Mouse (Mus musculus) heart, embryonic 16.5 days (tissue): ENCODE results near the gene Lhfpl1. TPM values are rescaled to one million over a fixed set of nuclear protein-coding genes. Genes with fewer than 3 reads are reported as not detected.
A peak's percentile ranks its signal among the peaks of the same experiment; 100 is the strongest.

Source experiments
- ATAC-seq: fragments of 200-750 bp; cut with Nextera tagmentation; replicated peaks from 2 replicates; pipeline ENCODE4 v1.8.0; 2017; ENCODE audit warnings: moderate number of reproducible peaks; ENCODE audit not compliant: insufficient read depth, low FRiP score; ENCODE audit errors: extremely low read depth
- H3K27ac ChIP-seq: fragments of 300-500 bp; sonication (generic); 2 replicates; pipeline ENCODE4 v1.5.1; 2014; ENCODE audit warnings: mild to moderate bottlenecking, low read length, control low read depth, moderate library complexity
- H3K27me3 ChIP-seq: fragments of 300-500 bp; sonication (generic); 2 replicates; pipeline ENCODE4 v1.6.1; 2014; ENCODE audit warnings: low read length, mixed read lengths; ENCODE audit not compliant: control insufficient read depth, insufficient read depth
- H3K36me3 ChIP-seq: fragments of 300-500 bp; sonication (generic); 2 replicates; pipeline ENCODE4 v1.6.1; 2014; ENCODE audit not compliant: control insufficient read depth, insufficient read depth
- H3K4me1 ChIP-seq: fragments of 300-500 bp; sonication (generic); 2 replicates; pipeline ENCODE4 v1.6.1; 2014; ENCODE audit warnings: low read length, mixed read lengths; ENCODE audit not compliant: control insufficient read depth, insufficient read depth
- H3K4me2 ChIP-seq: fragments of 300-500 bp; sonication (generic); 2 replicates; pipeline ENCODE4 v1.6.1; 2014; ENCODE audit warnings: low read depth, mild to moderate bottlenecking, control low read depth, low read length
- H3K4me3 ChIP-seq: fragments of 300-500 bp; sonication (generic); 2 replicates; pipeline ENCODE4 v1.5.1; 2014; ENCODE audit warnings: mild to moderate bottlenecking, control low read depth, low read length
- H3K9ac ChIP-seq: fragments of 300-500 bp; sonication (generic); 2 replicates; pipeline ENCODE4 v1.6.1; 2014; ENCODE audit warnings: low read length, control low read depth
- H3K9me3 ChIP-seq: fragments of 300-500 bp; sonication (generic); replicated peaks from 2 replicates; pipeline ENCODE4 v1.6.1; 2016; ENCODE audit warnings: low read length; ENCODE audit not compliant: control insufficient read depth
- WGBS: fragments of 180-500 bp; shearing (Covaris S2); extraction: QIAGEN DNeasy Blood & Tissue Kit; methylation state at CpG from one replicate; pipeline ENCODE4 v1.1.7; 2014; 5-methylcytosine and 5-hydroxymethylcytosine counted together
- polyA plus RNA-seq: library from polyadenylated mRNA; unstranded; fragments of >200 nt; fragmentation: Nextera tagmentation; extraction: Ambion mirVana; gene quantifications from 2 replicates; pipeline ENCODE4 v1.2.1, GENCODE M21; 2015

The Lhfpl1 gene
- polyA plus RNA-seq, 1 experiment from 2014 or later = 0.14 TPM

DNA sequence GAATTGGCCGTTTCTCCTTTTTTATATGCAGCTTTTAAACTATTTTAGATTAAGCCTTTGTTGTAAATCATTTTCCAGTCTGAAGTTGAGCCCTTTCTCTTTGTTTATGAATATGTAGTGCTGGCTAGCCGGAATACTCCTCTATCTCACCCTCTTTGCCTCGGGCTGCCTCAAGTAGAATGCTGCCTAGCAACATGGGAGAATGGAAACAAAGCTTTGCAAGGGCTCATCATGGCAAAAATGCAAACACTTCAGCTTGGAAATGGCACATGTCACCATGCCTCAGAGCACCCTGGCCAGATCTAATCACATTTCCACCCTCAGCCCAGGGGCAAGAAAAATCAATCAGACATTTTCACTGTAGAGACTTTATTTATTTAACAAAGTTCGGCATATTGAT, 77.1 kb downstream of the Lhfpl1 start:
- 54% methylated on average over 4 of the region's 4 CpGs for WGBS
- H3K9me3 ChIP-seq = no peaks in the 10 kb centered on the region
- H3K4me1 ChIP-seq = no peaks in the 10 kb centered on the region
- H3K27me3 ChIP-seq = no peaks in the 10 kb centered on the region
- ATAC-seq = no peak
- H3K27ac ChIP-seq = no peak overlapping the region
- H3K36me3 ChIP-seq = no peaks in the 10 kb centered on the region
- H3K4me2 ChIP-seq = no peak overlapping the region
- H3K4me3 ChIP-seq = no peak overlapping the region
- no peak overlapping the region for H3K9ac ChIP-seq

DNA sequence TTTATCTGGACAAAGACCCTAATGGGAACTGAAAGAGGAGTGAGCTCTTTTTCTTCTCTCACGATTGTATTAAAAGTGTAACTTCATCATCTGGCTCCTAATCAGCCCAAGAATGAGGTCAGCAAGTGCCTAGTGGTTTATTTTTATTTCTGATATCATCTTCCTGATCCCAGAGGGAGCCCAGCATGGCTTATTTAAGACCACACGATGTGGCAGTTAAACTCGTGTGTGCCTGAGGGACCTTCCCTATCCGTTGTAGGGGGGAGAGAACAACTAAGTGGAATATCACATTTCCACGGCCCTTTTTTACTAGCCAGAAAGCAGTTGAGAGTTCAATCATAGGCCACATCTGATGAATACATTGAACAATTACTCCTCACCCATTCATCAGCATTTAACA, 87.1 kb downstream of the Lhfpl1 start:
- Histone ChIP-seq H3K36me3 (no peaks in the 10 kb centered on the region), H3K4me2 (peak overlapping the region; percentile 2; the same call in 1 of the 2 replicates), H3K4me1 (peaks cover 6% of the 10 kb centered on the region; the same call in 1 of the 2 replicates), H3K27ac (no peak overlapping the region), H3K9ac (no peak overlapping the region), H3K27me3 (no peaks in the 10 kb centered on the region), H3K4me3 (no peak overlapping the region), H3K9me3 (no peaks in the 10 kb centered on the region)
- WGBS = 39% methylated on average over 5 of the region's 5 CpGs
- ATAC-seq = 0 out of 2 replicates have a peak, but pooled peaks have one; percentile 41

Other genes with a start within 250 kb of the Lhfpl1 start
- gene Amot, start 156.1 kb upstream of the Lhfpl1 start, polyA plus RNA-seq = 4.5 and 4.8 TPM in 2 replicates